Mouse (Mus musculus) heart, adult 2 months (tissue): ENCODE measurements at regions not wholly inside any gene's neighbourhood (a gene's known extent, or its start where the extent isn't known, plus 50 kb on each side); places are given as distances from the start of the nearest gene placed in this dataset.

Source experiments
- DNase-seq, 2 experiments: peaks; one replicate each; pipeline ENCODE4 v3.0.0; 2021
- H3K27ac ChIP-seq: fragments of 200-600 bp; 2 replicates; pipeline ENCODE4 v1.8.1; 2022
- H3K27me3 ChIP-seq: fragments of 200-500 bp; 2 replicates; pipeline ENCODE4 v1.6.1; 2012; ENCODE audit warnings: mild to moderate bottlenecking, low read length, inconsistent platforms, mixed read lengths; ENCODE audit not compliant: control insufficient read depth, insufficient read depth
- H3K36me3 ChIP-seq: fragments of 200-500 bp; 2 replicates; pipeline ENCODE4 v1.6.1; 2012; ENCODE audit warnings: low read length, inconsistent platforms; ENCODE audit not compliant: control insufficient read depth, insufficient read depth
- H3K4me1 ChIP-seq: fragments of 200-500 bp; 2 replicates; pipeline ENCODE4 v1.6.1; 2011; ENCODE audit warnings: low read length; ENCODE audit not compliant: control insufficient read depth, insufficient read depth
- H3K4me3 ChIP-seq: fragments of 200-600 bp; 2 replicates; pipeline ENCODE4 v1.8.1; 2022
- H3K79me2 ChIP-seq: fragments of 200-500 bp; replicated peaks from 2 replicates; pipeline ENCODE4 v1.6.1; 2012; ENCODE audit warnings: mild to moderate bottlenecking, inconsistent platforms, low read length, moderate library complexity, mixed read lengths; ENCODE audit not compliant: control insufficient read depth, insufficient read depth
- H3K9ac ChIP-seq: fragments of 200-500 bp; 2 replicates; pipeline ENCODE4 v1.6.1; 2012; ENCODE audit warnings: low read depth, mild to moderate bottlenecking, control low read depth, inconsistent platforms, low read length, mixed read lengths
- CTCF ChIP-seq: fragments of 200-600 bp; IDR thresholded peaks from 2 replicates; pipeline ENCODE4 v1.8.1; 2022; ENCODE audit warnings: antibody characterized with exemption, mild to moderate bottlenecking, moderate library complexity
- EP300 ChIP-seq: fragments of 200-500 bp; IDR thresholded peaks from 2 replicates; pipeline ENCODE4 v1.6.1; 2011; ENCODE audit warnings: low read depth, low read length, control low read depth; ENCODE audit not compliant: insufficient read depth
- POLR2A ChIP-seq: fragments of 200-500 bp; IDR thresholded peaks from 2 replicates; pipeline ENCODE4 v1.6.1; 2011; ENCODE audit warnings: mild to moderate bottlenecking, low read depth, low read length, control low read depth; ENCODE audit not compliant: insufficient read depth
- WGBS: fragments of 180-500 bp; shearing (Covaris S2); methylation state at CpG from one replicate; pipeline ENCODE4 v1.1.7; 2018; 5-methylcytosine and 5-hydroxymethylcytosine counted together
- intact Hi-C: fragments of 180-260 bp; cut with DNase I; formaldehyde crosslinking; loops from one replicate; pipeline ENCODE4 v1.15.1; 2025

GRCm38 (mm10) chr2:50850071-50850470 lies 298.8 kb downstream of the Rnd3 start:
- Histone ChIP-seq H3K27me3 (no peaks in the 10 kb centered on the region), H3K4me3 (no peak overlapping the region), H3K27ac (no peak overlapping the region), H3K36me3 (no peaks in the 10 kb centered on the region), H3K9ac (no peak overlapping the region), H3K79me2 (no peaks in the 10 kb centered on the region), H3K4me1 (no peaks in the 10 kb centered on the region)
- 80% methylated on average over 3 of the region's 3 CpGs for WGBS
- TF ChIP-seq CTCF (no peak), EP300 (no peak), POLR2A (no peak)
- intact Hi-C loops, result no loop called here
- no peak for DNase-seq

DNA sequence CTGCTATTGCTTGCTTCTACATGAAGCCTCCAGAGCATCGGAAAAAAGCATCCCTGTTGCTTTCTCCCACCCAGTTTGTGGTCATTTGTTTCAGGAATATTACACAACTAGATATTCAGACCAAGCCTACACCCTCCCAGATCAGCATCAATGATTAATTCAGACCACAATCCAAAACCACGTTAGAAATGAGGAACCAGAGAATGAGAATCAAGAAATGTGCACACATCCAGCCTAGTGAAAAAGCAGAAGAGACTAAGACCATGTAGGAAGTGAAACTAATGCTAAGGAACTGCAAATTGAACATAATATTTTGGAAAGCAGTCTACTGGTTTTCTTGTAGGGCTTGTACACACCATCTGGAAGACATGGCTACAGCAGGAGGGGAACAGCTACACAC lies 307.0 kb downstream of the Rnd3 start:
- no peaks in the 10 kb centered on the region for H3K4me1 ChIP-seq
- no peaks in the 10 kb centered on the region for H3K27me3 ChIP-seq
- H3K79me2 ChIP-seq, result no peaks in the 10 kb centered on the region
- H3K27ac ChIP-seq, result no peak overlapping the region
- 65% methylated on average over 2 of the region's 2 CpGs for WGBS
- intact Hi-C loops, result no loop called here
- no peak overlapping the region for H3K4me3 ChIP-seq
- H3K9ac ChIP-seq, result no peak overlapping the region
- no peak for DNase-seq
- no peaks in the 10 kb centered on the region for H3K36me3 ChIP-seq
- TF ChIP-seq POLR2A, result no peak
- TF ChIP-seq EP300, result no peak
- TF ChIP-seq CTCF, result no peak

- Histone ChIP-seq H3K79me2 (no peaks in the 10 kb centered on the region), H3K9ac (no peak overlapping the region), H3K4me3 (no peak overlapping the region), H3K4me1 (no peaks in the 10 kb centered on the region), H3K27me3 (no peaks in the 10 kb centered on the region), H3K27ac (no peak overlapping the region), H3K36me3 (no peaks in the 10 kb centered on the region)
- TF ChIP-seq POLR2A, result no peak
- no peak for TF ChIP-seq EP300
- no peak for TF ChIP-seq CTCF
- 62% methylated on average over 6 of the region's 6 CpGs for WGBS
- no peak for DNase-seq
- intact Hi-C loops, result no loop called here
These were observed 313.2 kb downstream of the Rnd3 start for GRCm38 (mm10) chr2:50835511-50836320.

- intact Hi-C loops, result loop anchor here (5.0 kb wide), 1 partner anchor 109 kb away; no protein-coding TSS in a partner anchor
- 93% methylated on average over 5 of the region's 5 CpGs for WGBS
- TF ChIP-seq EP300 (no peak), CTCF (no peak), POLR2A (no peak)
These were observed 315.1 kb downstream of the Rnd3 start for GRCm38 (mm10) chr2:50833791-50834190.

GRCm38 (mm10) chr2:50832471-50832870 lies 316.4 kb downstream of the Rnd3 start:
- intact Hi-C loops, result loop anchor here (5.0 kb wide), 1 partner anchor 110 kb away; no protein-coding TSS in a partner anchor
- Histone ChIP-seq H3K4me1 (no peaks in the 10 kb centered on the region), H3K79me2 (no peaks in the 10 kb centered on the region), H3K27ac (no peak overlapping the region), H3K36me3 (no peaks in the 10 kb centered on the region), H3K4me3 (no peak overlapping the region), H3K9ac (no peak overlapping the region), H3K27me3 (no peaks in the 10 kb centered on the region)
- DNase-seq, result no peak
- WGBS, result 48% methylated on average over 4 of the region's 4 CpGs
- TF ChIP-seq EP300 (no peak), CTCF (no peak), POLR2A (no peak)

More at GRCm38 (mm10) chr2:50833791-50834190, 315.1 kb downstream of the Rnd3 start:
- no peak for DNase-seq
- no peaks in the 10 kb centered on the region for H3K4me1 ChIP-seq
- H3K9ac ChIP-seq, result no peak overlapping the region
- no peak overlapping the region for H3K27ac ChIP-seq
- H3K4me3 ChIP-seq, result no peak overlapping the region
- no peaks in the 10 kb centered on the region for H3K79me2 ChIP-seq
- no peaks in the 10 kb centered on the region for H3K27me3 ChIP-seq
- H3K36me3 ChIP-seq, result no peaks in the 10 kb centered on the region

DNA sequence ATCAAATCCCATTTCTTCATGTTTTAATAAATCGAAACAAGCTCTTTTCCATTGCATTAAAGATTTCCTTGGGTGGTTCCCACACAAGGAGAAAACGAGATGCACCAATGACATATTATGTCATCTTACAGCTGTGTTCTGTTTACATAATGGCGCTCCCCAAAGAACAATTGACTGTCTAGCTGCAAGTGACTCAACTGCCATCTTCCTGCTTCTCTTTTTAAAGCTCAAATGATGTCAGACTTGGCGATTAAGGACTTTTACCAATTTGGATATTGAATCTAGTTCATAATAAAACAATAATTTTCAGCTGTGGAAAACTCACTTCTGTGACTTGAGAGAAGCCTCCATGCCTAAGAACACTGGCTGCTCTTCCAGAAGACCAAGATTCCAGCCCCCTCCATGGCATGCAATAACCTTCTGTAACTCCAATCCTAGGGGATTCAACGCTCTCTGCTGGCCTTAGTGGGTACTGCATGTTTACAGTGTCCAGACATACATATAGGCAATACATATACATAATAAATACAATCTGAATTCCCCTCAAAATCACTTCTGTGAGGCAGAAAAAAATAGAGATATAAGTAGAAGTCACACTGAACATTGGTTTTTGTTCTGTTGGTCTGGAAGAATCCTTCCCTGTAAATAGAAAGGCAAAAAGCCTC lies 318.7 kb downstream of the Rnd3 start:
- no peaks in the 10 kb centered on the region for H3K4me1 ChIP-seq
- H3K9ac ChIP-seq, result no peak overlapping the region
- H3K27me3 ChIP-seq, result no peaks in the 10 kb centered on the region
- H3K36me3 ChIP-seq, result no peaks in the 10 kb centered on the region
- intact Hi-C loops, result loop anchor here (5.0 kb wide), 1 partner anchor 112 kb away; no protein-coding TSS in a partner anchor
- 44% methylated on average over 5 of the region's 5 CpGs for WGBS
- no peak overlapping the region for H3K27ac ChIP-seq
- H3K4me3 ChIP-seq, result no peak overlapping the region
- no peaks in the 10 kb centered on the region for H3K79me2 ChIP-seq
- TF ChIP-seq CTCF (peak; percentile 53), POLR2A (no peak), EP300 (no peak)
- DNase-seq, result no peak
